In genomic region chr2:142589403-142590283, GRCm38 (mm10) we compare ENCODE assay signal across 13 mouse cellular contexts.
A peak's percentile ranks its signal among the peaks of the same experiment; 100 is the strongest.
DNase-seq lines count a peak whose midpoint lies in the region; ATAC-seq lines count a peak whose summit lies in the region.
"Had no signal": no experiment of that assay in that cellular context is flagged by ENCODE, and none has a peak within 500 bp of the region (broad histone marks: within the 10 kb centered on the region; RNA-seq: fewer than 3 reads in every experiment).

No protein-coding gene starts in this region.

- no peaks in the 10 kb centered on the region for H3K27me3 ChIP-seq in embryonic facial prominence, embryonic 11.5 days (ENCODE audit: control insufficient read depth, insufficient read depth, low read length)
- H3K27me3 ChIP-seq in hindbrain, embryonic 13.5 days, result no peaks in the 10 kb centered on the region
- H3K27me3 ChIP-seq in midbrain, embryonic 15.5 days (replicated peaks), result no peaks in the 10 kb centered on the region
- H3K27me3 ChIP-seq: liver, embryonic 13.5 days had no signal

- 0 out of 2 replicates have a peak, but pooled peaks cover 4% of the 10 kb centered on the region for H3K4me1 ChIP-seq in embryonic facial prominence, embryonic 11.5 days (ENCODE audit: control insufficient read depth, insufficient read depth, low read length)
- peaks cover 19% of the 10 kb centered on the region for H3K4me1 ChIP-seq in hindbrain, embryonic 13.5 days (replicated peaks)
- H3K4me1 ChIP-seq in midbrain, embryonic 15.5 days, result peaks cover 15% of the 10 kb centered on the region
- H3K4me1 ChIP-seq: liver, embryonic 13.5 days had no signal

- no peaks in the 10 kb centered on the region for H3K36me3 ChIP-seq in embryonic facial prominence, embryonic 11.5 days (replicated peaks; ENCODE audit: control insufficient read depth, insufficient read depth, low read depth, low read length)
- no peaks in the 10 kb centered on the region for H3K36me3 ChIP-seq in hindbrain, embryonic 13.5 days
- no peaks in the 10 kb centered on the region for H3K36me3 ChIP-seq in midbrain, embryonic 15.5 days (replicated peaks)
- H3K36me3 ChIP-seq: liver, embryonic 13.5 days had no signal

- no peaks in the 10 kb centered on the region for H3K9me3 ChIP-seq in embryonic facial prominence, embryonic 11.5 days (replicated peaks; ENCODE audit: control insufficient read depth, low read length)
- no peaks in the 10 kb centered on the region for H3K9me3 ChIP-seq in hindbrain, embryonic 13.5 days
- no peaks in the 10 kb centered on the region for H3K9me3 ChIP-seq in midbrain, embryonic 15.5 days
- H3K9me3 ChIP-seq: liver, embryonic 13.5 days had no signal

- no peak overlapping the region for H3K4me3 ChIP-seq in embryonic facial prominence, embryonic 11.5 days (ENCODE audit: low read depth, low read length)
- no peak overlapping the region for H3K4me3 ChIP-seq in hindbrain, embryonic 13.5 days
- H3K4me3 ChIP-seq in midbrain, embryonic 15.5 days, result no peak overlapping the region
- H3K4me3 ChIP-seq: erythroblast, embryonic 14.5 days; liver, embryonic 13.5 days had no signal

- H3K9ac ChIP-seq in embryonic facial prominence, embryonic 11.5 days (replicated peaks; ENCODE audit: low read length), result no peak overlapping the region
- no peak overlapping the region for H3K9ac ChIP-seq in hindbrain, embryonic 13.5 days
- no peak overlapping the region for H3K9ac ChIP-seq in midbrain, embryonic 15.5 days
- H3K9ac ChIP-seq: liver, embryonic 13.5 days had no signal

- DNase-seq in embryo, embryonic 10.5 days (ENCODE audit: low spot score), result peak; percentile 64
- DNase-seq in embryonic facial prominence, embryonic 11.5 days (ENCODE audit: low spot score), result peak; percentile 33
- no peak for DNase-seq in cerebellum, adult 11-12 months
- no peak for DNase-seq in liver
- DNase-seq in layer of hippocampus, adult 18-20 months (ENCODE audit: low spot score in 2 of 2), result no peak
- DNase-seq in layer of hippocampus, adult 8-10 months (ENCODE audit: low spot score in 2 of 2), result no peak
- DNase-seq: liver, embryonic 13.5 days; thymus, postnatal 36 days had no signal

- no peak overlapping the region for H3K4me2 ChIP-seq in embryonic facial prominence, embryonic 11.5 days (ENCODE audit: low read depth, low read length)
- H3K4me2 ChIP-seq in hindbrain, embryonic 13.5 days, result peak overlapping the region; percentile 29
- H3K4me2 ChIP-seq in midbrain, embryonic 15.5 days, result peak overlapping the region; percentile 20
- H3K4me2 ChIP-seq: liver, embryonic 13.5 days had no signal

- peak; percentile 70 for ATAC-seq in embryonic facial prominence, embryonic 11.5 days (replicated peaks; ENCODE audit: insufficient number of reproducible peaks, low FRiP score, low TSS enrichment, low read depth)
- ATAC-seq in hindbrain, embryonic 13.5 days (ENCODE audit: low FRiP score), result peak; percentile 87
- ATAC-seq in midbrain, embryonic 15.5 days (replicated peaks), result peak; percentile 83
- ATAC-seq: inflammation-experienced regulatory T-cells, adult 6 months had no signal

- H3K27ac ChIP-seq in embryonic facial prominence, embryonic 11.5 days (replicated peaks; ENCODE audit: low read depth, low read length), result no peak overlapping the region
- peak overlapping the region; percentile 87 for H3K27ac ChIP-seq in hindbrain, embryonic 13.5 days
- H3K27ac ChIP-seq in midbrain, embryonic 15.5 days, result peak overlapping the region; percentile 70
- H3K27ac ChIP-seq: liver, embryonic 13.5 days; macrophage had no signal

- WGBS in embryonic facial prominence, embryonic 11.5 days, result 17% methylated on average over 14 of the region's 14 CpGs
- 14% methylated on average over 14 of the region's 14 CpGs for WGBS in hindbrain, embryonic 13.5 days
- WGBS in midbrain, embryonic 15.5 days, result 6% methylated on average over 14 of the region's 14 CpGs

Comparison
In these comparisons a context has a peak if more than half of its experiments do, and no peak if none do; other contexts are left out.
1. DNase-seq: peak in embryo, embryonic 10.5 days (single experiment) and embryonic facial prominence, embryonic 11.5 days (single experiment); none in cerebellum, adult 11-12 months (single experiment), liver (single experiment), layer of hippocampus, adult 18-20 months (0 of 2) and layer of hippocampus, adult 8-10 months (0 of 2).
2. Peak in every context shown above with its lines, with median percentiles within 50 percentile points of each other: ATAC-seq.